Mouse (Mus musculus): ENCODE measurements around the gene Nop16.

- no peak for TF ChIP-seq POLR2A (IDR thresholded peaks at IDR 0.05; ENCODE audit: insufficient read depth, low read depth, low read length)
- no peak for TF ChIP-seq CTCF (IDR thresholded peaks at IDR 0.05; ENCODE audit: insufficient read depth, low read depth, low read length)
Observed at GRCm38 (mm10) chr13:54581385-54581784, 8.5 kb downstream of the Nop16 start.

Measured in olfactory bulb, adult 2 months (tissue).